Mouse (Mus musculus): ENCODE results near the gene Endog.

The Endog gene

DNA sequence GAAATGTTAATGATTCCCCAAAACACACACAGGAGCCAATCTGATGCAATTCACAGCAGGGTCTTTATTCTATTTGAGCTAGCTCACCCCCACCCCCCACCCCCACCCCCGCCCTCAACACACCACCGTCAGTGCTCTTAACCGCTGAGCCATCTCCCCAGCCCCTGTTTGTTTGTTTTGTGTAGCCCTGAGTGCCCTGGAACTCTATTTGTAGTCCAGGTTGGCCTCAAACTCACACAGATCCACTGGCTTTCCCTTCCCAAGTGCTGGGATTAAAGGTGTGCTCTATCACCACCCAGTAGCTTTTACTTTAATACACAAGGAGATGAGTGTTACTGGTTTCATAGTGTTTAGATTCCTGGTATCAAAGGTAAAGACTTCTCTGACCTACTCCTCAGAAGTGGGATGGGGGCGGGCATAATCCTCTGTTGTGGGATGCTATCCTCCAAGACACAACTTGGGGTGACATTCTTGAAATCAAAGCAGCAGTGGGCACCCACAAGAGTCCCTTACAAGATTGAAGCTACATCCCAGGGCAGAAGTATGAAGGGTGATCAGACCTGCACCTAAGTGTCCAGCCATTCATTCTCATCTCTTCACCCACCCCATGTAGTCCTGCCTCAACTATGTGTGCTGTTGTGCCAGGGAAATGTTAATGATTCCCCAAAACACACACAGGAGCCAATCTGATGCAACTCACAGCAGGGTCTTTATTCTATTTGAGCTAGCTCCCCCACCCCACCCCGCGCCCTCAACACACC is 40.3 kb downstream of the Endog start:
- DNase-seq (ENCODE audit: low spot score) = no peak

DNA sequence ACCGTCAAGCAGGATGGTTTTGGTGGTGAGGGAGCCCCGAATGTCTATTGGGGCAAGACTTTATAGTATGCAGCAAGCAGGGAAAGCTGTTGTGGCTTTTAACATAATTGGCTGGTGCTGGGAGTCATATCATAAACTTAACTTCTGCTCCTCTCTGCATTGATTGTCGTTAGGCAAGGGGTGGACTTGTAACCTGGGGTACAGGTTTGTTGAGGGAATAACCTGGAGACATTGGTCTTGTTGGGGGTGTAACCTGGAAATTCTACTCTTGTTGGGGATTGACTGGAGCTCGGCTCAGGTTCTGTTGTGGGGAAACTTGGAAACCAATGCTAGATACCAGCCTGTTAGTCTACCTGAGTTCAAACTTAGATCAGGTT is 40.9 kb downstream of the Endog start:
- DNase-seq (ENCODE audit: low spot score) = no peak

DNA sequence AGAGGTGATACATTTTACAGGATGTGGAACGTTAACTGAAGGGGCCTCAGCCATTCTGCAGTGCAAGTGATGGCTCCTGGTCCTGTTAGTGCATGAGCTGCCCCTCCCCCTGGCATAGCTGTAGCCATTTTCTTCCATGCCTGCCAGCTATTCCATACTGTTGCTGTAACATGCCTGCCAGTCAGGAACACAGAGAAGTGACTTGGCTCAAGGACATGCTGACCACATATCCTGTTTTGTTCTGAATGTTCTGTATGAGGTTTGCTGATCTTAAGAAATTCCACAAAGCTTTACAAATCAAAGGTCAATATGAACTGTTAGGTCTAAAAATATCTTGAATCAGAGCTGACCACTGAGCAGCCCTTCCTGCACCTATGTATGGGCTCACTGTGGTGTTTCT is 41.7 kb downstream of the Endog start:
- DNase-seq (ENCODE audit: low spot score) = no peak

DNA sequence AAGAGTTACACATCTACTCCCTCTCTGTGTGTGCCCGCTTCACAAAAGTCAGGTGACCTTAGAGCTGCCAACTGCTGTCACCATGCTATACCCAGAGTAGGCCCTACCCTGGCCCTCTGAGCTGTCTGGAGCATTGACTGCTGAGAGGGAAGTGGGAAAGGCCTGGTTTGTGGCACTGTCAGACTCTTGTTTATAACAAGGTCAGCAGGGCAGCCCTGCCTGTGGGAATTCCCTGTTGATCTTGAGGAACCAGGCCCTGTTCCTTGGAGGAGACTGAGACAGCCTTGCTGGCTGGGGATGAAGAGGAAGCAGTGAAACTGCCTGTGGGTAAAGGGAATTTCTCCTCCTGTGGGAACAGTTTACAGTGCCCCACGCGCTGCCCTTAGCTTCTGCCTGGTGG is 43.5 kb downstream of the Endog start:
- no peak for DNase-seq (ENCODE audit: low spot score)

DNA sequence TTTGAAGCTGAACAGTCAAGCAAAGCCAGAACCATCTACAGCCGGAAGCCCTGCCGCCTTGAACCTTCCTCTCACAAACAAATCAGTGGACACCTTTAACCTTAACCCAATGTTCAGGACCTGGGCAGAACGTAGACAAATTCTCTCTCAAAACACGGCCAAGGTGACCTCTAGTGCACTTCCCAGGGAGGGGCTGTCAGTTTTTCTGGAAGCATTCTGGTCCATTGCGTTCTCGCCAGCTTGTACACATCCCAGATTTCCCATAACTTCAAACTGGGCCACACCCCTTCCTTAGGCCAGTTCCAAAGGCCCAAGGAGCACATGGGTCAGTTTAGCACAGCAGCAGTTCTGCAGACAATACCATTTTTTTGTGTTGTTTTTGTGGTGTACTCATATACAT is 44.2 kb downstream of the Endog start:
- no peak for DNase-seq (ENCODE audit: low spot score)

DNA sequence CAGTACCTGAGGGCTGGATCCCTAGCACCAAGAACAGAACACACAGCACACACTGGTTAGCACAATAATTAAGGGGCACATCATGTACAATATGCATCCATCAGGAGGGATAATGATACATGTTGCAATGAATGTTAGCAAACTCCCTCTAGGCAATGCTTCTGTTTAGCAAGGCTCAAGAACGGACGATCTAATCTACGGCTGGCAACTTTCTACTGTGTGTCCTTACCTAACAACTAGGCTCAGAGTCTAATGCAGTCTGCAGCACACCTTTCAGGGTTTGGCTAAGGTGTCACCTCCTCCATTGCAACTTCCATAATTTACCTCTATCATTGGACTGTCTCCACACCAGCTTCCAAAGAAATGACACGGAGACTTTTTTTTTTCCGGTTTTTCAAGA is 45.0 kb downstream of the Endog start:
- no peak for DNase-seq (ENCODE audit: low spot score)
